Mouse (Mus musculus): ENCODE measurements around the gene Ets1. TPM values are rescaled to one million over a fixed set of nuclear protein-coding genes. Genes with fewer than 3 reads are reported as not detected.

Ets1 gene
- total and polyA plus RNA-seq, 2 experiments from 2014 or later = 34.3 to 72.7 TPM

DNA sequence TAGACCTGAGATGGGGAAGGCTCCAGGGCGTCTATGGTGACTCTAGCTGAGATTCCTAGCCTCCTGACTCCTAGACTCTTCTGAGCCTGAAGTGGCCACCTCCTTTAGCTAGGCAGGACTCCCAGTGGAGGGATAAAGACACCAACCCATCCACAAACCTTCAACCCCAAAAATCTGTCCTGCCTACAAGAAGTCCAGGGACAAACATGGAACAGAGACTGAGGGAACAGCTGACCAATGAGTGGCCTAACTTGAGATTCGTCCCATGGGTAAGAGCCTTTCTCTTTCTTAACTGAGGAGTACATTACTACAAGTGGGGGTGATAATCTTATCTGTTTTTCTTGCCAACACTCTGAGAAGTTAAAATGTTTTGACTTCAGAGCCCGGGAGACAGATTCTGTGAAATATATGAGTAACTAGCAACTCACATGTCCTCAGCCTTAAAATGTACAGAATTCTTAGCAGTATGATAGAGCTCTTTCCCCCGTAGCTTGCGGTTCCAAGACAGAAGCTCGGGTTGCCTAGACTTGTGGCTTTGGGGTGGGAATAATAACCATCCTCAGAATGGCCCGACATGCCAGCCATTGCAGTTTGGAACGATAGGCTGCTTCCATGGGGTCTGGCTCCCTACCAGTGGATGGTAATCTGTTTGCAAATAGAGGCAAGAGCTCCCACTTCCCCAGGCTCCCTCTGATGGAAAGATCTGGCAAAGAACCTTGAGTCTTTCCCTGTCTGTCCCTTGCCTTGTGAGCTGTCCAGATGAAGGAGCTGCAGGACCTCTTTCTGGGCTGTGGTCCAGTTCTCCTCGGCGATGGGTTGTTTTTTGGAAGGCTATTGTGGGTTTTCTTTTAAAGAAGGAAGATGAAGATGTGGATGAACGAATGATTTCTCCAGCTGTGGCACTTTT is 30.8 kb downstream of the Ets1 start:
- TF ChIP-seq CTCF (IDR thresholded peaks at IDR 0.05; ENCODE audit: low read depth) (0 out of 2 replicates have a peak, but pooled peaks have one; percentile 4), EP300 (IDR thresholded peaks at IDR 0.05; ENCODE audit: low read depth) (no peak)
- peaks cover 15% of the 10 kb centered on the region for H3K4me1 ChIP-seq (ENCODE audit: control insufficient read depth, insufficient read depth)
- ATAC-seq (ENCODE audit: insufficient read depth, low read depth) (no peak), DNase-seq (ENCODE audit: low spot score) (peak; percentile 45)
- H3K36me3 ChIP-seq (replicated peaks; ENCODE audit: control insufficient read depth, insufficient read depth, low read length) = no peaks in the 10 kb centered on the region
- no peak overlapping the region for H3K9ac ChIP-seq (replicated peaks; ENCODE audit: low read depth, low read length)
- no peaks in the 10 kb centered on the region for H3K9me3 ChIP-seq (replicated peaks; ENCODE audit: control insufficient read depth, low read length)
- WGBS = 39% methylated on average over 11 of the region's 11 CpGs
- H3K27me3 ChIP-seq (ENCODE audit: control insufficient read depth, insufficient read depth, low read length) = 0 out of 2 replicates have a peak, but pooled peaks cover 3% of the 10 kb centered on the region
- no peak overlapping the region for H3K4me3 ChIP-seq (ENCODE audit: low read depth, low read length)
- H3K27ac ChIP-seq (ENCODE audit: low read depth) = peak overlapping the region; percentile 67
- peak overlapping the region; percentile 0; the same call in 1 of the 2 replicates for H3K4me2 ChIP-seq (ENCODE audit: low read depth, low read length)

DNA sequence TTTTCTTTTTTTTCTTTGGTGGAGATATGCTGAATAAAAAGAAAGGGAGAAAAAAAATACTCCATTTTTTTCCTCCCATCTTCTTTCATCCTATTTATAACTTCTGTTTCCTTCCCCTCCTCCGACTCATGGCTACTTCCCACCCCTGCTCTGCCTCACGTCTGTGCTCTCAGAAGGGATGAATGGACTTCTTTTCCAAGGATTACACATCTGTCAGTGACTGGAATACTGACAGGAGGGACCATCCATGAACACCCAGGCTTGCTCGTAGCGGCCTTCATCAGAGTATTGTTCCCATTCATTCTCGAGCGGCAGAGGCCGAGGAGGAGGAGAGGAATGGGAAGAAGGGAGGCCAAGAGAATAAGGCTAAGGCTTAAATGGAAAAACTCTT is 31.5 kb downstream of the Ets1 start:
- Histone ChIP-seq H3K36me3 (replicated peaks; ENCODE audit: control insufficient read depth, insufficient read depth, low read length) (no peaks in the 10 kb centered on the region), H3K4me1 (ENCODE audit: control insufficient read depth, insufficient read depth) (peaks cover 20% of the 10 kb centered on the region), H3K27ac (ENCODE audit: low read depth) (peak overlapping the region; percentile 67), H3K27me3 (ENCODE audit: control insufficient read depth, insufficient read depth, low read length) (0 out of 2 replicates have a peak, but pooled peaks cover 3% of the 10 kb centered on the region), H3K4me3 (ENCODE audit: low read depth, low read length) (no peak overlapping the region), H3K4me2 (ENCODE audit: low read depth, low read length) (peak overlapping the region; percentile 7; the same call in 1 of the 2 replicates), H3K9me3 (replicated peaks; ENCODE audit: control insufficient read depth, low read length) (no peaks in the 10 kb centered on the region), H3K9ac (replicated peaks; ENCODE audit: low read depth, low read length) (no peak overlapping the region)
- 46% methylated on average over 7 of the region's 7 CpGs for WGBS
- DNase-seq (ENCODE audit: low spot score) (no peak), ATAC-seq (ENCODE audit: insufficient read depth, low read depth) (no peak)
- TF ChIP-seq CTCF (IDR thresholded peaks at IDR 0.05; ENCODE audit: low read depth) (no peak), EP300 (IDR thresholded peaks at IDR 0.05; ENCODE audit: low read depth) (no peak)

DNA sequence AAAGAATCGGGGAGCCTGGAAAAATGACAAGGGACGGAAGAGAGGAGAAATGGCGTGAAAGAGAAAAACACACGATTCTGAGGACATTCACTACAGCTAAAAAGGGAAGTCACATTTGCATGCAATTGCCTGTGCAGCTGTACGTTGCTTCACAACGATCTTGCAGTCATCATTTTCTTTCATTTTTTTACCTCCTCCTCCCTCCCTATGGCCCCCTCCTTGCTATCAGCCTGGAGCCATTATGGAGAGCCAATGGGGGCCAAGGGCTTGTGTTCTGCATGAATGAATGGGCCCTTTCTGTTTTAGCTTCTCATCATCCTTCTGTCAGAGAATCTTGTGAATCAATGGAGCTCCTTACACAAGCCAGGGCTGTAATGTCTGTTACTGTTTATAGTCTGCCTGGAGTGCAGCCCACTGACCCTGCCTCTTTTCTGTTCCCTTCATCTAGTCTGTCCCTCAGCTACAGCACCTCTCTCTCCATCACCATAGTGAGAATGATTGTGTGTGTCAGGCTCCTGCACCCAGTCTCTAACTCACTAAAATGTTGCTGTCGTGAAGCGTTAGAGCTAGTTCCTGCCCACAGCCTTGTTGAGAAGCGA is 32.2 kb downstream of the Ets1 start:
- Histone ChIP-seq H3K27ac (ENCODE audit: low read depth) (peak overlapping the region; percentile 67), H3K4me3 (ENCODE audit: low read depth, low read length) (no peak overlapping the region), H3K36me3 (replicated peaks; ENCODE audit: control insufficient read depth, insufficient read depth, low read length) (no peaks in the 10 kb centered on the region), H3K4me2 (ENCODE audit: low read depth, low read length) (peak overlapping the region; percentile 7; the same call in 1 of the 2 replicates), H3K27me3 (ENCODE audit: control insufficient read depth, insufficient read depth, low read length) (0 out of 2 replicates have a peak, but pooled peaks cover 3% of the 10 kb centered on the region), H3K4me1 (ENCODE audit: control insufficient read depth, insufficient read depth) (peaks cover 27% of the 10 kb centered on the region), H3K9ac (replicated peaks; ENCODE audit: low read depth, low read length) (no peak overlapping the region), H3K9me3 (replicated peaks; ENCODE audit: control insufficient read depth, low read length) (no peaks in the 10 kb centered on the region)
- DNase-seq (ENCODE audit: low spot score) = no peak
- no peak for ATAC-seq (ENCODE audit: insufficient read depth, low read depth)
- 64% methylated on average over 9 of the region's 9 CpGs for WGBS
- TF ChIP-seq EP300 (IDR thresholded peaks at IDR 0.05; ENCODE audit: low read depth) (no peak), CTCF (IDR thresholded peaks at IDR 0.05; ENCODE audit: low read depth) (no peak)

DNA sequence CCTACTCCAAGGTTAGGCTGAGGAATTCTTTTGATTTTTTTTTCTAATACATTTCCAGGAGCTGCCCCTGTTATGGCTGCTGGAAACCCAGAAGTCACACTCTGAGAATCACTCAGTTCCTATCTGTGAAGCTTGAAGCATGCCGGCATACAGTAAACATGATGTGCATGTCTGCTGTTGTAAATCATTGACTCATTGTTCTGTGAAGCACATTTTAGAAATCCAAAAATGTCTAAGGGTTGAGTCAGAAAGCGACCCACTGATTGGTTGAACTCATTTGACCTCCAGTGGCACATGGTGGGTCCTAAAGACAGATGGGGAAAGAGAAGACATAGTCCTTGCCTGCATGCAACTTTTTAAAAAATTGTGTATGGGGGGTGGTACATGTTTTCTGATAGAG is 33.4 kb downstream of the Ets1 start:
- no peaks in the 10 kb centered on the region for H3K36me3 ChIP-seq (replicated peaks; ENCODE audit: control insufficient read depth, insufficient read depth, low read length)
- ATAC-seq (ENCODE audit: insufficient read depth, low read depth) (no peak), DNase-seq (ENCODE audit: low spot score) (no peak)
- no peak overlapping the region for H3K9ac ChIP-seq (replicated peaks; ENCODE audit: low read depth, low read length)
- no peak overlapping the region for H3K4me3 ChIP-seq (ENCODE audit: low read depth, low read length)
- peaks cover 30% of the 10 kb centered on the region for H3K4me1 ChIP-seq (ENCODE audit: control insufficient read depth, insufficient read depth)
- no peaks in the 10 kb centered on the region for H3K9me3 ChIP-seq (replicated peaks; ENCODE audit: control insufficient read depth, low read length)
- TF ChIP-seq EP300 (IDR thresholded peaks at IDR 0.05; ENCODE audit: low read depth) (no peak), CTCF (IDR thresholded peaks at IDR 0.05; ENCODE audit: low read depth) (no peak)
- 60% methylated on average over 2 of the region's 2 CpGs for WGBS
- H3K27me3 ChIP-seq (ENCODE audit: control insufficient read depth, insufficient read depth, low read length) = 0 out of 2 replicates have a peak, but pooled peaks cover 3% of the 10 kb centered on the region
- H3K4me2 ChIP-seq (ENCODE audit: low read depth, low read length) = no peak overlapping the region
- H3K27ac ChIP-seq (ENCODE audit: low read depth) = no peak overlapping the region

DNA sequence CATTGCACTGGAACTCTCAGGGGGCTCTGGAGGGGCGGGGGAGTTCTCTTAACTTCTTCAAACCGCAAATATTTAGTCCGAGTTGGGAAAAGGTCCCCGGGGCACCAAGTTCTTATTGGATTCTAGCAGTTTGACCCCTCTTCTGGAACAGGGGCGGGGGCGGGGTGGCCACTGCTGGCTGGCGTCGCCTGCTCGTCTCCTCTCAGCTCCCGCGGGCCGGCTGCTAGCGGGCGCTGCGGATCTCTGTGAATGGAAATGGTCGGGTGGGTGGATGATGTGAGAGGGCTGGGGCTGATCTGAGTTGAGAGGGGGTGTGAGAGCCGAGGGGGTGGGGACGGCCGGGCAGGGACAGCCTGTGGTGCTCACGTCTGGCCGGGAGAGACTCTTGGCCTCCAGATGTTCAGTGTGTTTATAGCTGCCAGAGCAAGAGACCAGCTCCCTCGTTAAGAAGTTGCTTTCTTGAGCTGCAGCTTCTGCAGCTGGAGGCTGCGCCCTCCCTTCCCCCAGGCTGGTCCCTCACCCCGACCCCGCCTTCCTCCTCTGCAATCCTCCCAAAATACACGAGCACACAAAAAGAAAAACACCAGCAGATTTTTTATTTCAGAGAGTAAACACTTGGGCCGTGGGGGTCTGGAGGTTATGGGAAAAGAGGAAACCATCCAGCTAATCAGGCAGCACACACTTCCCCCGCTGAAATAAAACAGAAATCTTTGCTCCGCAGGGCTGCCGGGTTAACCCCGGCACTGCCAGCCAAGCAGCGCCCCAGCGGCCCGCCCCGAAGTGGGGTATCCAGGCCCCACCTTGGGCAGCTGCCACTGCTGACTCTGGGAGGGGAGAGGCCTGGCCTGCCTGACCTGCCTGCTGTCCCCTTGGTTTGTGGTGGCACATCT is 36.2 kb downstream of the Ets1 start:
- no peaks in the 10 kb centered on the region for H3K27me3 ChIP-seq (ENCODE audit: control insufficient read depth, insufficient read depth, low read length)
- peak overlapping the region; percentile 68 for H3K4me2 ChIP-seq (ENCODE audit: low read depth, low read length)
- WGBS = 2% methylated on average over 35 of the region's 35 CpGs
- DNase-seq (ENCODE audit: low spot score) (peak; percentile 88), ATAC-seq (ENCODE audit: insufficient read depth, low read depth) (peak; percentile 83)
- peak overlapping the region; percentile 85 for H3K27ac ChIP-seq (ENCODE audit: low read depth)
- peak overlapping the region; percentile 40 for H3K4me3 ChIP-seq (ENCODE audit: low read depth, low read length)
- no peak for TF ChIP-seq CTCF (IDR thresholded peaks at IDR 0.05; ENCODE audit: low read depth)
- peak; percentile 80 for TF ChIP-seq EP300 (IDR thresholded peaks at IDR 0.05; ENCODE audit: low read depth)
- H3K4me1 ChIP-seq (ENCODE audit: control insufficient read depth, insufficient read depth) = peaks cover 44% of the 10 kb centered on the region
- peak overlapping the region; percentile 52; the same call in 1 of the 2 replicates for H3K9ac ChIP-seq (replicated peaks; ENCODE audit: low read depth, low read length)
- no peaks in the 10 kb centered on the region for H3K36me3 ChIP-seq (replicated peaks; ENCODE audit: control insufficient read depth, insufficient read depth, low read length)
- no peaks in the 10 kb centered on the region for H3K9me3 ChIP-seq (replicated peaks; ENCODE audit: control insufficient read depth, low read length)
